Mouse (Mus musculus) liver, postnatal 0 days (tissue): ENCODE results near the gene Pax8.

Experiments
- CTCF ChIP-seq: sonication (generic); IDR thresholded peaks from 2 replicates; pipeline ENCODE4 v1.5.1; 2016; ENCODE audit warnings: antibody characterized with exemption, low read depth
- EP300 ChIP-seq: IDR thresholded peaks from 2 replicates; pipeline ENCODE4 v1.6.1; 2016; ENCODE audit warnings: antibody characterized with exemption, low read depth, mild to moderate bottlenecking

- TF ChIP-seq EP300 (no peak), CTCF (no peak)
Measured at GRCm38 (mm10) chr2:24520576-24521272, 45.3 kb upstream of the Pax8 start.
